ENCODE assay signal across 24 mouse cellular contexts in genomic region chr1:57155869-57156268, GRCm38 (mm10).
A peak's percentile ranks its signal among the peaks of the same experiment; 100 is the strongest.
DNase-seq lines count a peak whose midpoint lies in the region; ATAC-seq and TF ChIP-seq lines count a peak whose summit lies in the region.
"Had no signal": no experiment of that assay in that cellular context is flagged by ENCODE, and none has a peak within 500 bp of the region (broad histone marks: within the 10 kb centered on the region; RNA-seq: fewer than 3 reads in every experiment).

No protein-coding gene starts in this region.

- 43% methylated on average over 7 of the region's 7 CpGs for WGBS in lung, embryonic 14.5 days
- WGBS in lung, embryonic 16.5 days: 42% methylated on average over 7 of the region's 7 CpGs
- WGBS in lung, adult 2 months: 63% methylated on average over 7 of the region's 7 CpGs

- no peak overlapping the region for H3K9ac ChIP-seq in lung, embryonic 14.5 days
- no peak overlapping the region for H3K9ac ChIP-seq in lung, embryonic 16.5 days (ENCODE audit: low read length)
- H3K9ac ChIP-seq: embryonic facial prominence, embryonic 12.5 days; forebrain, embryonic 13.5 days; forebrain, embryonic 15.5 days had no signal

- ATAC-seq in lung, embryonic 14.5 days (ENCODE audit: insufficient read depth): peak; percentile 78
- peak; percentile 54; the same call in 1 of the 2 replicates for ATAC-seq in lung, embryonic 16.5 days (ENCODE audit: low read depth)
- ATAC-seq: activated CD4-positive, CD25-positive, alpha-beta regulatory T cell, adult 4 months; CD4-positive, CD25-positive, alpha-beta regulatory T cell, adult 4 months; forebrain, embryonic 13.5 days; forebrain, embryonic 15.5 days; Patski had no signal

- no peak overlapping the region for H3K4me3 ChIP-seq in lung, embryonic 14.5 days (ENCODE audit: low read depth, low read length)
- H3K4me3 ChIP-seq in lung, embryonic 16.5 days (ENCODE audit: low read length): no peak overlapping the region
- H3K4me3 ChIP-seq in lung, adult 2 months (replicated peaks; ENCODE audit: extremely low read depth, low read depth, low read length): no peak overlapping the region
- H3K4me3 ChIP-seq: embryonic facial prominence, embryonic 10.5 days; embryonic facial prominence, embryonic 12.5 days; forebrain, embryonic 13.5 days; forebrain, embryonic 15.5 days had no signal

- no peaks in the 10 kb centered on the region for H3K27me3 ChIP-seq in lung, embryonic 14.5 days (ENCODE audit: insufficient read depth, low read length)
- H3K27me3 ChIP-seq in lung, embryonic 16.5 days (ENCODE audit: control insufficient read depth, insufficient read depth, low read depth, low read length): no peaks in the 10 kb centered on the region
- H3K27me3 ChIP-seq: CH12.LX; embryonic facial prominence, embryonic 12.5 days; forebrain, embryonic 13.5 days; forebrain, embryonic 15.5 days had no signal

- peak; percentile 67 for DNase-seq in lung, embryonic 14.5 days
- no peak for DNase-seq in lung, postnatal 25 days (ENCODE audit: low spot score)
- no peak for DNase-seq in lung, adult 2 months
- peak; percentile 2 for DNase-seq in lung, postnatal 10 days
- no peak for DNase-seq in lung, postnatal 14 days
- DNase-seq: adrenal gland, adult 8-10 months; adrenal gland, postnatal 14 days; adrenal gland, postnatal 36 days; B cell, adult 2 months; cerebellum, adult 11-12 months; cerebellum, adult 2 months; cerebellum, adult 9-10 months; cerebellum, postnatal 10 days; cerebellum, postnatal 25 days had no signal

- H3K4me1 ChIP-seq in lung, embryonic 14.5 days (ENCODE audit: insufficient read depth): no peaks in the 10 kb centered on the region
- H3K4me1 ChIP-seq in lung, embryonic 16.5 days (replicated peaks; ENCODE audit: control insufficient read depth, insufficient read depth, low read length): no peaks in the 10 kb centered on the region
- no peaks in the 10 kb centered on the region for H3K4me1 ChIP-seq in lung, adult 2 months (ENCODE audit: control insufficient read depth, insufficient read depth, low read length)
- H3K4me1 ChIP-seq: forebrain, embryonic 15.5 days had no signal

- H3K9me3 ChIP-seq in lung, embryonic 14.5 days (ENCODE audit: low read depth, low read length): no peaks in the 10 kb centered on the region
- no peaks in the 10 kb centered on the region for H3K9me3 ChIP-seq in lung, embryonic 16.5 days (ENCODE audit: control insufficient read depth, low read length)
- H3K9me3 ChIP-seq: embryonic facial prominence, embryonic 10.5 days; embryonic facial prominence, embryonic 12.5 days; forebrain, embryonic 13.5 days; forebrain, embryonic 15.5 days had no signal

- no peak for TF ChIP-seq POLR2A in lung, adult 2 months (IDR thresholded peaks at IDR 0.05; ENCODE audit: borderline replicate concordance, extremely low read depth, low read depth, low read length)

- no peak for TF ChIP-seq CTCF in lung, embryonic 14.5 days (IDR thresholded peaks at IDR 0.05; ENCODE audit: low read depth)
- TF ChIP-seq CTCF in lung, adult 2 months (IDR thresholded peaks at IDR 0.05; ENCODE audit: insufficient read depth, low read length): no peak

- H3K4me2 ChIP-seq in lung, embryonic 14.5 days: no peak overlapping the region
- no peak overlapping the region for H3K4me2 ChIP-seq in lung, embryonic 16.5 days (ENCODE audit: low read depth, low read length)
- H3K4me2 ChIP-seq: embryonic facial prominence, embryonic 12.5 days; forebrain, embryonic 13.5 days; forebrain, embryonic 15.5 days had no signal

- H3K36me3 ChIP-seq in lung, embryonic 14.5 days (ENCODE audit: insufficient read depth): no peaks in the 10 kb centered on the region
- no peaks in the 10 kb centered on the region for H3K36me3 ChIP-seq in lung, embryonic 16.5 days (ENCODE audit: control insufficient read depth, insufficient read depth, low read length)
- H3K36me3 ChIP-seq: embryonic facial prominence, embryonic 10.5 days; embryonic facial prominence, embryonic 12.5 days; forebrain, embryonic 15.5 days; G1E had no signal

- H3K27ac ChIP-seq in lung, embryonic 14.5 days (ENCODE audit: low read depth): no peak overlapping the region
- no peak overlapping the region for H3K27ac ChIP-seq in lung, embryonic 16.5 days (ENCODE audit: low read length)
- H3K27ac ChIP-seq: embryonic facial prominence, embryonic 10.5 days; embryonic facial prominence, embryonic 12.5 days; forebrain, embryonic 13.5 days; forebrain, embryonic 15.5 days had no signal

Comparison
In these comparisons a context has a peak if more than half of its experiments do, and no peak if none do; other contexts are left out.
1. DNase-seq: peak in lung, embryonic 14.5 days (single experiment) and lung, postnatal 10 days (single experiment); none in lung, postnatal 25 days (single experiment), lung, adult 2 months (single experiment) and lung, postnatal 14 days (single experiment).